ENCODE assay signal across 24 mouse cellular contexts in genomic region chr2:12765336-12765735, GRCm38 (mm10).
"Had no signal": no experiment of that assay in that cellular context is flagged by ENCODE, and none has a peak within 500 bp of the region (broad histone marks: within the 10 kb centered on the region; RNA-seq: fewer than 3 reads in every experiment).

No protein-coding gene starts in this region.

- H3K4me3 ChIP-seq: heart, adult 2 months; heart, embryonic 13.5 days; heart, embryonic 15.5 days; hindbrain, embryonic 13.5 days; intestine, embryonic 15.5 days; layer of hippocampus, adult 2 months; left cerebral cortex, adult 2 months; limb, embryonic 13.5 days; limb, embryonic 15.5 days; liver, embryonic 12.5 days had no signal

- DNase-seq: gastrocnemius, postnatal 14 days; gastrocnemius, postnatal 36 days; heart, adult 11 months; heart, adult 2 months; heart, postnatal 14 days; heart, postnatal 36 days; kidney, adult 18-20 months; kidney, adult 8-10 months; kidney, postnatal 10 days; kidney, postnatal 25 days; kidney, postnatal 4 days had no signal

- H3K36me3 ChIP-seq: heart, embryonic 13.5 days; heart, embryonic 15.5 days; hindbrain, embryonic 13.5 days; intestine, embryonic 15.5 days; limb, embryonic 13.5 days; limb, embryonic 15.5 days; liver, embryonic 12.5 days had no signal

- H3K27me3 ChIP-seq: heart, embryonic 13.5 days; heart, embryonic 15.5 days; hindbrain, embryonic 13.5 days; intestine, embryonic 15.5 days; limb, embryonic 13.5 days; limb, embryonic 15.5 days; liver, embryonic 12.5 days had no signal

- ATAC-seq: hindbrain, embryonic 16.5 days; inflammation-experienced regulatory T-cells, adult 6 months; intestine, embryonic 15.5 days; intestine, postnatal 0 days; liver, embryonic 12.5 days had no signal

- H3K4me2 ChIP-seq: heart, embryonic 11.5 days; heart, embryonic 13.5 days; heart, embryonic 15.5 days; hindbrain, embryonic 13.5 days; intestine, embryonic 15.5 days; limb, embryonic 13.5 days; limb, embryonic 15.5 days; liver, embryonic 12.5 days had no signal
